Mouse (Mus musculus): Measurements from ENCODE around the gene Gm49673. TPM values are rescaled to one million over a fixed set of nuclear protein-coding genes. Genes with fewer than 3 reads are reported as not detected.
"Not testable (repeated sequence)": the region's sequence is repeated elsewhere in the genome, so short reads cannot be mapped to it uniquely, and the experiment has no call there.

Gm49673 gene
- total RNA-seq, 1 experiment = 0.27 TPM

DNA sequence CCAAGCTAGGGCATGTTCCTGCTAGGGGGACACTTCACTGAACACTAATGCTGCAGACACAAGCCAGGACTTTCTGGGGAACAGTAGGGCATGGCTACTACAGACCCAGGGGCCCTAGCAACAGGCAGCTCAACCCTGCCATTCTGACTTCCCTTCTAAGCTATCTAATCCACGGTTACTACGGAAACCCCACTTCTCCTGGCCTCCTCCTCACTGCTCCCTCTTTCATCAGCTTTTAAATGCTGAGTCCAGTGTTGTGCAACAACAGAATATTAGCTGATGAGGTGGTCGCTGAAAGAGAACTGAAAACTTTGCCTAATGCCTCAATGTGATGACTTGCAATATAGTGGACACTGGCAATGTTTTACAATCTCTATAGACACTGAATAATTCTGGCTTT, 7.4 kb downstream of the Gm49673 start:
- in situ Hi-C loops (cut with MboI; ENCODE audit: low sequenced_read_pairs in 2 of 2, unreplicated experiment in 2 of 2); H3K9ac ChIP-seq (ENCODE audit: insufficient read depth, low read depth, low read length, poor library complexity, severe bottlenecking); H3K4me1 ChIP-seq (ENCODE audit: control insufficient read depth in 2 of 2, insufficient read depth in 2 of 2, low read length in 2 of 2, poor library complexity in 1 of 2); H3K36me3 ChIP-seq (ENCODE audit: control insufficient read depth, insufficient read depth, low read length, poor library complexity, severe bottlenecking); H3K9me3 ChIP-seq (ENCODE audit: control insufficient read depth, insufficient read depth, low read depth, low read length); H3K27ac ChIP-seq (ENCODE audit: insufficient read depth, low read depth, low read length, poor library complexity, severe bottlenecking); H3K4me3 ChIP-seq (ENCODE audit: insufficient read depth in 1 of 2, low read depth in 1 of 2, low read length in 2 of 2, poor library complexity in 1 of 2, severe bottlenecking in 1 of 2); DNase-seq (ENCODE audit: low read depth, low spot score): not testable (repeated sequence)

DNA sequence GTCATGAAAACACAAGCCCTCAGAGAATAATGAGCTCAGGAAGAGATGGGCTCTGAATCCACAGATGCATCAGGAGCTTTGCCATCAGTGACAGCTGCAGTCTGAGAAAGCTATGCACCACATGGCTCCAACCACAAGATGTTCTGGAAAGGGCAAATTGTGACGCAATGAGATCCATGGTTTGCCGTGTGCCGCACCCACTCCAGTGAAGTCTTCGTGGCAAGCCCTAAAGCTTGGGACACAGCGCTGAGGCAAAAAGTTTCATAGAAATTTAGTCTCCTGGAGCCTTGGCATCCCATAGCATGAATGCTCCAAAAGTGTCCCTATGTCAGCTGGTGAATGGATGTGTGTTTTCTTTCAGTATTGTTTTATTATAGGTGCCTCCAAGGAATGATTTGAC, 9.5 kb downstream of the Gm49673 start:
- H3K27ac ChIP-seq (ENCODE audit: insufficient read depth, low read depth, low read length, poor library complexity, severe bottlenecking); H3K9ac ChIP-seq (ENCODE audit: insufficient read depth, low read depth, low read length, poor library complexity, severe bottlenecking); H3K4me1 ChIP-seq (ENCODE audit: control insufficient read depth in 2 of 2, insufficient read depth in 2 of 2, low read length in 2 of 2, poor library complexity in 1 of 2); DNase-seq (ENCODE audit: low read depth, low spot score); H3K4me3 ChIP-seq (ENCODE audit: insufficient read depth in 1 of 2, low read depth in 1 of 2, low read length in 2 of 2, poor library complexity in 1 of 2, severe bottlenecking in 1 of 2); H3K9me3 ChIP-seq (ENCODE audit: control insufficient read depth, insufficient read depth, low read depth, low read length); in situ Hi-C loops (cut with MboI; ENCODE audit: low sequenced_read_pairs in 2 of 2, unreplicated experiment in 2 of 2); H3K36me3 ChIP-seq (ENCODE audit: control insufficient read depth, insufficient read depth, low read length, poor library complexity, severe bottlenecking): not testable (repeated sequence)

GRCm38 (mm10) chr17:8130849-8131248, 16.7 kb downstream of the Gm49673 start:
- in situ Hi-C loops (cut with MboI; ENCODE audit: low sequenced_read_pairs in 2 of 2, unreplicated experiment in 2 of 2) = not testable (repeated sequence)

DNA sequence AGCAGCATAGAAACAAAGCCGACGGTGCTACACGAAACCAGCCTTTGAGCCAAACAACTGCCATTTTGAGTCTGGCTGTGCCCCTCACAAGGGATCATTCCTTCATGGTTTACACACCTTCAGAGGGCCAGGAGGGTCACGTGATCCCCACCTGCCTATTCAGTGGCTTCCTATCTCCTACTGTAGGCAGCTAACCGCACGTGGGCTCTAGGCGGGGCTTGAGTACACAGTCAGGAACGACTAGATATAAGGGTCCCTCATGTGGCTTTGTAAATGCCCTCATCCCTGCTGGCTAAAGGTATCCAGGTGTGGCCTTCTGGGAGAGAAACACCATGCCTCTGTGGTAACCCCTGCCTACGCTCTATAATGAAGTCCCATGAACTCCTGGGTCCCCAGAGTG, 18.0 kb downstream of the Gm49673 start:
- DNase-seq (ENCODE audit: low read depth, low spot score); H3K4me1 ChIP-seq (ENCODE audit: control insufficient read depth in 2 of 2, insufficient read depth in 2 of 2, low read length in 2 of 2, poor library complexity in 1 of 2); H3K4me3 ChIP-seq (ENCODE audit: insufficient read depth in 1 of 2, low read depth in 1 of 2, low read length in 2 of 2, poor library complexity in 1 of 2, severe bottlenecking in 1 of 2); H3K36me3 ChIP-seq (ENCODE audit: control insufficient read depth, insufficient read depth, low read length, poor library complexity, severe bottlenecking); in situ Hi-C loops (cut with MboI; ENCODE audit: low sequenced_read_pairs in 2 of 2, unreplicated experiment in 2 of 2); H3K9ac ChIP-seq (ENCODE audit: insufficient read depth, low read depth, low read length, poor library complexity, severe bottlenecking); H3K9me3 ChIP-seq (ENCODE audit: control insufficient read depth, insufficient read depth, low read depth, low read length); H3K27ac ChIP-seq (ENCODE audit: insufficient read depth, low read depth, low read length, poor library complexity, severe bottlenecking): not testable (repeated sequence)

More at GRCm38 (mm10) chr17:8130849-8131248, 16.7 kb downstream of the Gm49673 start:
- H3K9ac ChIP-seq (ENCODE audit: insufficient read depth, low read depth, low read length, poor library complexity, severe bottlenecking); H3K4me1 ChIP-seq (ENCODE audit: control insufficient read depth in 2 of 2, insufficient read depth in 2 of 2, low read length in 2 of 2, poor library complexity in 1 of 2); H3K36me3 ChIP-seq (ENCODE audit: control insufficient read depth, insufficient read depth, low read length, poor library complexity, severe bottlenecking); H3K9me3 ChIP-seq (ENCODE audit: control insufficient read depth, insufficient read depth, low read depth, low read length); H3K4me3 ChIP-seq (ENCODE audit: insufficient read depth in 1 of 2, low read depth in 1 of 2, low read length in 2 of 2, poor library complexity in 1 of 2, severe bottlenecking in 1 of 2); H3K27ac ChIP-seq (ENCODE audit: insufficient read depth, low read depth, low read length, poor library complexity, severe bottlenecking); DNase-seq (ENCODE audit: low read depth, low spot score): not testable (repeated sequence)

GRCm38 (mm10) chr17:8128326-8128993, 19.1 kb downstream of the Gm49673 start:
- H3K4me1 ChIP-seq (ENCODE audit: control insufficient read depth in 2 of 2, insufficient read depth in 2 of 2, low read length in 2 of 2, poor library complexity in 1 of 2); H3K9ac ChIP-seq (ENCODE audit: insufficient read depth, low read depth, low read length, poor library complexity, severe bottlenecking); in situ Hi-C loops (cut with MboI; ENCODE audit: low sequenced_read_pairs in 2 of 2, unreplicated experiment in 2 of 2); H3K36me3 ChIP-seq (ENCODE audit: control insufficient read depth, insufficient read depth, low read length, poor library complexity, severe bottlenecking); H3K27ac ChIP-seq (ENCODE audit: insufficient read depth, low read depth, low read length, poor library complexity, severe bottlenecking); H3K4me3 ChIP-seq (ENCODE audit: insufficient read depth in 1 of 2, low read depth in 1 of 2, low read length in 2 of 2, poor library complexity in 1 of 2, severe bottlenecking in 1 of 2); H3K9me3 ChIP-seq (ENCODE audit: control insufficient read depth, insufficient read depth, low read depth, low read length); DNase-seq (ENCODE audit: low read depth, low spot score): not testable (repeated sequence)

DNA sequence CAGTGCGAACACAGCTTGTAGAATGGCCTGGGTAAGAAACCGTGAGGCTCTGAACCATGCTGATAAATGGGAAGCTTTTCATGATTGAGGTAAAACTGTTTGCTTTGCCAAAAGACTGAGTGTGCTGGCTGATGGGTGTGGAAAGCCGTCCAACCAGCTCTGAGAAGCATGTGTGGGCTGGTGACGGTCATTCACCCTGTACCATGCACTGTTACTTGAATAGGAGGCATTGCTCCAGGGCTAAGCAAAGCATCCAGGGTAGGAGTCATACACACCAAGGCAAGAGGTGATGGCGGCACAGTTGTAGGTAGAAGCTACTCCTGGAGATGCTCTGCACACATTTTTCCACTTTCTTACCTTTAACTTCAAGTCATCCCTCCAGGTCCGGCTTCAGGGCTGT, 23.0 kb downstream of the Gm49673 start:
- DNase-seq (ENCODE audit: low read depth, low spot score); in situ Hi-C loops (cut with MboI; ENCODE audit: low sequenced_read_pairs in 2 of 2, unreplicated experiment in 2 of 2); H3K36me3 ChIP-seq (ENCODE audit: control insufficient read depth, insufficient read depth, low read length, poor library complexity, severe bottlenecking): not testable (repeated sequence)

DNA sequence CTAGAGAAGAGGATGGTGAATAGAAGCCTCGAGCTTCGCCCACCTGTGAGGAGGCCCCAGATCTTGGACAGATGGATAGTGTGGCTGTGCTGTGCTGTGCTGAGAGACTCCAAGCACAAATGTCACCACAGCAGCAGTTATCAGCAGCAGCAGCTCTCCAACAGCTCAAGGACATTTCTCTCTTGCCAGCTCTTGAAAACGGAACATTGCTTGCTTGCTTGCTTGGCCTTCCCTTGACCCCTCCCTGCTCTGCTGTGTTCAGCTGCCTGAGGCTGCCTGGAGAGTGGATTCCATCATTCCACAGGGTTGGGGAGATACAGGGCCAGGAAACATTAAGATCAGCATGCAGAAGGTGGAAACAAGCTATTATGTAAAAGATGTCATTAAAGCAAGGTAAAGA, 24.6 kb downstream of the Gm49673 start:
- H3K4me3 ChIP-seq (ENCODE audit: insufficient read depth in 1 of 2, low read depth in 1 of 2, low read length in 2 of 2, poor library complexity in 1 of 2, severe bottlenecking in 1 of 2); in situ Hi-C loops (cut with MboI; ENCODE audit: low sequenced_read_pairs in 2 of 2, unreplicated experiment in 2 of 2); H3K36me3 ChIP-seq (ENCODE audit: control insufficient read depth, insufficient read depth, low read length, poor library complexity, severe bottlenecking); H3K9me3 ChIP-seq (ENCODE audit: control insufficient read depth, insufficient read depth, low read depth, low read length); H3K4me1 ChIP-seq (ENCODE audit: control insufficient read depth in 2 of 2, insufficient read depth in 2 of 2, low read length in 2 of 2, poor library complexity in 1 of 2); H3K9ac ChIP-seq (ENCODE audit: insufficient read depth, low read depth, low read length, poor library complexity, severe bottlenecking); DNase-seq (ENCODE audit: low read depth, low spot score); H3K27ac ChIP-seq (ENCODE audit: insufficient read depth, low read depth, low read length, poor library complexity, severe bottlenecking): not testable (repeated sequence)

More for the DNA sequence above, 23.0 kb downstream of the Gm49673 start:
- H3K4me3 ChIP-seq (ENCODE audit: insufficient read depth in 1 of 2, low read depth in 1 of 2, low read length in 2 of 2, poor library complexity in 1 of 2, severe bottlenecking in 1 of 2); H3K9ac ChIP-seq (ENCODE audit: insufficient read depth, low read depth, low read length, poor library complexity, severe bottlenecking); H3K9me3 ChIP-seq (ENCODE audit: control insufficient read depth, insufficient read depth, low read depth, low read length); H3K27ac ChIP-seq (ENCODE audit: insufficient read depth, low read depth, low read length, poor library complexity, severe bottlenecking); H3K4me1 ChIP-seq (ENCODE audit: control insufficient read depth in 2 of 2, insufficient read depth in 2 of 2, low read length in 2 of 2, poor library complexity in 1 of 2): not testable (repeated sequence)

DNA sequence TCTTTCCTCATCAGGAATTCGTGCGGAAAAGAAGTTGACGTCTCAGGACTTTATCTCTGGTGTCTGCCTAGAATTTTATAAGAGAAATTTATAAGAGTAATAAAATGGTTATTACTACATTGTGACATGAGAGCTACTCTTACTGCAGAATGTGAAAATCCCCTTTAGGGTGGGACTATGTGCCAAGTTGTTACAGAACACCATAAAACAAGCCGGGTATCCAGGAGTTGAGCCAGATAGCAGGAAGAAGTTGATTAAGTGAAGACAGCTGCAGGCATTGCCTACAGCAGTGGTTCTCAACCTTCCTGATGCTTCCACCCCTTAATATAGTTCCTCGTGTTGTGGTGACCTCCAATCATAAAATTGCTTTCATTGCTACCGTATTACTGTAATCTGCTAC, 30.7 kb downstream of the Gm49673 start:
- H3K9ac ChIP-seq (ENCODE audit: insufficient read depth, low read depth, low read length, poor library complexity, severe bottlenecking); H3K4me1 ChIP-seq (ENCODE audit: control insufficient read depth in 2 of 2, insufficient read depth in 2 of 2, low read length in 2 of 2, poor library complexity in 1 of 2); in situ Hi-C loops (cut with MboI; ENCODE audit: low sequenced_read_pairs in 2 of 2, unreplicated experiment in 2 of 2); H3K4me3 ChIP-seq (ENCODE audit: insufficient read depth in 1 of 2, low read depth in 1 of 2, low read length in 2 of 2, poor library complexity in 1 of 2, severe bottlenecking in 1 of 2); H3K36me3 ChIP-seq (ENCODE audit: control insufficient read depth, insufficient read depth, low read length, poor library complexity, severe bottlenecking); H3K27ac ChIP-seq (ENCODE audit: insufficient read depth, low read depth, low read length, poor library complexity, severe bottlenecking); H3K9me3 ChIP-seq (ENCODE audit: control insufficient read depth, insufficient read depth, low read depth, low read length); DNase-seq (ENCODE audit: low read depth, low spot score): not testable (repeated sequence)
